Mouse (Mus musculus) midbrain, embryonic 16.5 days (tissue): ENCODE results near the gene Slco4c1. TPM values are rescaled to one million over a fixed set of nuclear protein-coding genes. Genes with fewer than 3 reads are reported as not detected.

Experiments
- ATAC-seq: fragments of 200-750 bp; cut with Nextera tagmentation; 2 replicates; pipeline ENCODE4 v1.8.0; 2017; ENCODE audit warnings: moderate TSS enrichment
- H3K27ac ChIP-seq: fragments of 300-500 bp; sonication (generic); 2 replicates; pipeline ENCODE4 v1.5.1; 2014; ENCODE audit warnings: mild to moderate bottlenecking, low read length, mixed read lengths
- H3K27me3 ChIP-seq: fragments of 300-500 bp; sonication (generic); 2 replicates; pipeline ENCODE4 v1.6.1; 2014; ENCODE audit warnings: low read depth, low read length, mixed read lengths; ENCODE audit not compliant: control insufficient read depth, insufficient read depth
- H3K36me3 ChIP-seq: fragments of 300-500 bp; sonication (generic); 2 replicates; pipeline ENCODE4 v1.6.1; 2014; ENCODE audit warnings: mild to moderate bottlenecking, low read length, moderate library complexity, mixed read lengths; ENCODE audit not compliant: control insufficient read depth, insufficient read depth
- H3K4me1 ChIP-seq: fragments of 300-500 bp; sonication (generic); 2 replicates; pipeline ENCODE4 v1.6.1; 2014; ENCODE audit warnings: mild to moderate bottlenecking, low read length, mixed read lengths; ENCODE audit not compliant: control insufficient read depth, insufficient read depth
- H3K4me2 ChIP-seq: fragments of 300-500 bp; sonication (generic); 2 replicates; pipeline ENCODE4 v1.6.1; 2014; ENCODE audit warnings: mild to moderate bottlenecking, low read length, mixed read lengths
- H3K4me3 ChIP-seq: fragments of 300-500 bp; sonication (generic); 2 replicates; pipeline ENCODE4 v1.5.1; 2014; ENCODE audit warnings: low read depth, mild to moderate bottlenecking, low read length, moderate library complexity, mixed read lengths
- H3K9ac ChIP-seq: fragments of 300-500 bp; sonication (generic); 2 replicates; pipeline ENCODE4 v1.6.1; 2014; ENCODE audit warnings: low read depth, low read length, mixed read lengths
- H3K9me3 ChIP-seq: fragments of 300-500 bp; sonication (generic); replicated peaks from 2 replicates; pipeline ENCODE4 v1.6.1; 2014; ENCODE audit warnings: mild to moderate bottlenecking, low read length, mixed read lengths; ENCODE audit not compliant: control insufficient read depth, poor library complexity, severe bottlenecking
- WGBS: fragments of 180-500 bp; shearing (Covaris S2); extraction: QIAGEN DNeasy Blood & Tissue Kit; methylation state at CpG from one replicate; pipeline ENCODE4 v1.1.7; 2014; 5-methylcytosine and 5-hydroxymethylcytosine counted together
- polyA plus RNA-seq: library from polyadenylated mRNA; unstranded; fragments of >200 nt; fragmentation: Nextera tagmentation; extraction: Ambion mirVana; gene quantifications from 2 replicates; pipeline ENCODE4 v1.2.1, GENCODE M21; 2015

Slco4c1 gene
- polyA plus RNA-seq, 1 experiment from 2014 or later: 1.9 TPM

DNA sequence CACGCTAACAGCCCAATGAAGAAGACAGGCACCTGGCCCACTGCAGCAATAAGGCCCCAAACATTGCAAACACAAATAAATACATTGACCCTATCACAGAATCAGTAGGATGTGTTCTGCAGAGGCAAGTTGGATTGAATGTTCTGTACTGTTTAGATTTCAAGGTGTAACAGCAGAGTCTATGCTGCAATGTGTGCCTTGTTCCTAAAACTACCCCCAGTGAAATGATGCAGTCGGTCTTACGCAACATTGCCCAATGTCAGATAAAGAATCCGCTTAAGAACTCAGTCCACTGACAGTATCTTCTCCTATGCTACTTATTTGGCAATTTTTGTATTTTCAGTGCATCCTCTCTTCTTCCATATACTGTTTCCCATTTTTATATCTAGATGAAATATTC, 6.0 kb downstream of the Slco4c1 start:
- Histone ChIP-seq H3K4me2 (no peak overlapping the region), H3K36me3 (no peaks in the 10 kb centered on the region), H3K27me3 (no peaks in the 10 kb centered on the region), H3K4me3 (no peak overlapping the region), H3K27ac (no peak overlapping the region), H3K9me3 (no peaks in the 10 kb centered on the region), H3K9ac (no peak overlapping the region), H3K4me1 (no peaks in the 10 kb centered on the region)
- ATAC-seq: no peak
- 91% methylated on average over 4 of the region's 4 CpGs for WGBS

DNA sequence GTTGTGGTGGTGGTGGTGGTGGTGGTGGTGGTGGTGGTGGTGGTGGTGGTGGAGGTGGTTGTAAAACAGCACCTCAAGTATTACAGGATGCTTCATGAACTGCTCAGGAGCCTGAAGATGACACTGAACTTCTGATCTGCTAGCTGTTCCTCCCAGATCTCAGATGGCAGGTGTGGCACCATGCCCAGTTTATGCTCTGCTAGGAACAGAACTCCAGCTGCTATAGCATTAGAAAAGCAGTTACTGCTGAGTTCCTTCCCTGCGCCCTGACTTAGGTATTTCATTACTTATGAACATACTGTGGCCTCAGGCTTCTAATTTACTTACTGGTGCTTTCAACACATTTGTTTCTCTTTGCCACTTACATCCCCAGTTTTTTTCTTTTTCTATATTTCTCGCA, 7.9 kb downstream of the Slco4c1 start:
- Histone ChIP-seq H3K9me3 (no peaks in the 10 kb centered on the region), H3K4me3 (no peak overlapping the region), H3K4me1 (no peaks in the 10 kb centered on the region), H3K27ac (no peak overlapping the region), H3K9ac (no peak overlapping the region), H3K36me3 (no peaks in the 10 kb centered on the region), H3K27me3 (no peaks in the 10 kb centered on the region), H3K4me2 (no peak overlapping the region)
- WGBS: 83% methylated on average over 2 of the region's 2 CpGs
- ATAC-seq: no peak

DNA sequence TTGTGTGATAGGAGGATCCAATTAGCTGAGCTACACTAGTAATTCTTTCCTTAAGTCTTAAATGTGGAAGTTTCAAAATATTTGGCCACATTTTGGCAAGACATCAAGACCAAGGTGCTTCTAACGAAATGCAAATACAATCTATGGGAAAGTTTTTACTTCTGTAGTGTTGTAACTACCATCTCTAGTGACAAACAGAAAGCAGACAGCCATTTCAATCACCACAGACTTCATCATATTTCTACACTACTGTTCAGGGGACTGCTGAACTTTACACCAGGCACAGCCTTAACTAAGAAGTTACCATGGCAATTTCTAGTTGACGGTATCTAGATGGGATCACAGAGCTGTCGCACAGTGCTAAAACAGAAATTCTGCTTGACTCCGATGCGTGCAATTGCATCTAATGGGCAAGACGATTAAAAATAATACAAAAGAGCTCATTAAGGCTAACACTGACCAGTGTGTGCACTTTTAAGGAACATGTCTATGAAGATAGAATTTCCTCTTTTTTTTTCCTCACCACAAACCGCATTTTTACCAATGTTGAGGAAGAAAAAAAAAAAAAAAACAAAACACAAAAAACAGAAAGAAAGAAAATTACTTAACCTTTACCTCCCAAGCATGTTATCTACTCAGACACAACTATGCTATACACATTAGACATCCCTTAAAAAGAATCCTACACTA, 11.8 kb downstream of the Slco4c1 start:
- Histone ChIP-seq H3K27ac (no peak overlapping the region), H3K9ac (no peak overlapping the region), H3K4me3 (no peak overlapping the region), H3K36me3 (no peaks in the 10 kb centered on the region), H3K9me3 (no peaks in the 10 kb centered on the region), H3K27me3 (no peaks in the 10 kb centered on the region), H3K4me1 (no peaks in the 10 kb centered on the region), H3K4me2 (no peak overlapping the region)
- ATAC-seq: no peak
- WGBS: 92% methylated on average over 7 of the region's 7 CpGs

DNA sequence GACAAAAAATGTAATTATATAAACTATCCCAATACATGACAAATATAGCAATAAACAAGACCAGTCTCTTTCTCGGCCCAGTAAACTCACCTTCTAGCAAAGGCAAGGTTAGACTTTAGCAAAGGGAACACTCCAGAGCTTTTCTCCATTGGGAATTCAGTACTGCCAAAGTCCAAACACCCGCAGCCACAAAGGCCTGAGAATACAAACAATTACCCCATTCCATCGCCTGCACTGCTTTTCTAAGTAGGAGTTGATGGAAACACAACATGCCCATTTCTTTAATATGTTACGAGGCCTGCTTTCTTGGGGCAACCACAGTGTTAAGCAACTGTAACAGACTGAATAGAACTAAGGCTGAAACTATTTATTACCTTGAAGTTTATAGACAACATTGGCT, 18.4 kb downstream of the Slco4c1 start:
- no peak overlapping the region for H3K4me3 ChIP-seq
- no peak overlapping the region for H3K27ac ChIP-seq
- no peak for ATAC-seq
- H3K36me3 ChIP-seq: no peaks in the 10 kb centered on the region
- no peak overlapping the region for H3K4me2 ChIP-seq
- 85% methylated on average over 4 of the region's 4 CpGs for WGBS
- no peaks in the 10 kb centered on the region for H3K9me3 ChIP-seq
- no peak overlapping the region for H3K9ac ChIP-seq
- H3K4me1 ChIP-seq: no peaks in the 10 kb centered on the region
- no peaks in the 10 kb centered on the region for H3K27me3 ChIP-seq

DNA sequence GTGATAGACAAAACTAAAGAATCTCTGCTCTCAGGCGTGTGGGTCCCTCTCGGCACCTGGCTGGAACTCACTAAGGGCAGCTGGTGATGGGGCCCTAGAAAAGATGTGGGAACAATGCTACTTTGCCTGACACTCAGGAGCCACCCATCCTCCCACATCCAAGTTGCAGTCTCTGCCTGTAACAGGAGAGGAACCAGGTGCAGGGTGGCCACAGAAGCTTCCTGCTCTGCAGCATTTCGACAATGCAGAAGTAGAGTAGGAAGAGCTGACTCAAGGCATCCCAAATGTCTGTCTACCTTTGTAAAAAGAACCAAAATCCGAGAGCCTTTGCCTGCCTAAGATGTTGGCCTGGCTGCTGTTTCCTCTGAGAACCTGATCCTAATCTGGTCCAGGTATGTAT, 22.9 kb downstream of the Slco4c1 start:
- Histone ChIP-seq H3K36me3 (no peaks in the 10 kb centered on the region), H3K4me2 (no peak overlapping the region), H3K9me3 (no peaks in the 10 kb centered on the region), H3K4me1 (no peaks in the 10 kb centered on the region), H3K27me3 (no peaks in the 10 kb centered on the region), H3K4me3 (no peak overlapping the region), H3K27ac (no peak overlapping the region), H3K9ac (no peak overlapping the region)
- ATAC-seq: no peak
- 77% methylated on average over 4 of the region's 4 CpGs for WGBS

DNA sequence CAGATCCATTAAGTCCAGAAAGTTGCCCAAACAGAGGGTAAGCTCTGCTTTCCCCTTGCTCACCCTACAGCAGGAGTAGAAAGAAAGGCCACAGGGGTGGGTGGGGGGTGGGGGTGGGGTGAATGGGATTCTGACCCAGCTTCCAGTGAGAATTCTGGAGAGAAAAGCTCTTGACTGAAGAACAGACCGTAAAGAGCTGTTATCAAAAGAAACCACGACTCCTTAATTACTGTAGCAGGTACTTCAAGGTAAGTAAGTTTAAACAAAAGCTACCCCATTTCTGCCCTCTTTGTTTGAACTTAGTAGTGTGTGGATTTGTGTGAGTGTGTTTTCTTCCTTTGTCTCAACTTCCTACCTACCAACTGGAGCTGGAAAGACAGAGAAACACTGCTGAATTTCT, 23.4 kb downstream of the Slco4c1 start:
- Histone ChIP-seq H3K4me2 (no peak overlapping the region), H3K27me3 (no peaks in the 10 kb centered on the region), H3K4me3 (no peak overlapping the region), H3K9ac (no peak overlapping the region), H3K4me1 (no peaks in the 10 kb centered on the region), H3K27ac (no peak overlapping the region), H3K36me3 (no peaks in the 10 kb centered on the region), H3K9me3 (no peaks in the 10 kb centered on the region)
- 42% methylated on average over 2 of the region's 2 CpGs for WGBS
- no peak for ATAC-seq

DNA sequence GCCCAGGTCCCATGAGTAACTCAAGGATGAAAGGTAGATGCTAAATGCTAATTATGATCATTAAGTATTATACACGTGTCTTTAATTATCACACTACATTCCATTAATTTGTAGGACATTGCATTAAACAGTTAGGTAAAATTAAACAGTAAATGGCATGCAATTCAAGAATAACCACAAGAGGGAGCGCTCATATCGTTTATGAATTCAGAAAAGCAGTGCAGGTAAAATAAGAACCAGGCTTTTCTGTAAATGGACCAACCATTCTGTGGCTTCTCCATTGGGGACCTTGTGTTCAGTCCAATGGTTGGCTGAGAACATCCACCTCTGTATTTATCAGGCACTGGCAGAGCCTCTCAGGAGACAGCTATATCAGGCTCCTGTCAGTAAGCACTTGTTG, 25.2 kb downstream of the Slco4c1 start:
- no peak overlapping the region for H3K4me3 ChIP-seq
- no peaks in the 10 kb centered on the region for H3K9me3 ChIP-seq
- no peak overlapping the region for H3K4me2 ChIP-seq
- peak; percentile 64 for ATAC-seq
- no peak overlapping the region for H3K27ac ChIP-seq
- H3K9ac ChIP-seq: no peak overlapping the region
- no peaks in the 10 kb centered on the region for H3K4me1 ChIP-seq
- no peaks in the 10 kb centered on the region for H3K27me3 ChIP-seq
- H3K36me3 ChIP-seq: no peaks in the 10 kb centered on the region
- 8% methylated on average over 3 of the region's 3 CpGs for WGBS

DNA sequence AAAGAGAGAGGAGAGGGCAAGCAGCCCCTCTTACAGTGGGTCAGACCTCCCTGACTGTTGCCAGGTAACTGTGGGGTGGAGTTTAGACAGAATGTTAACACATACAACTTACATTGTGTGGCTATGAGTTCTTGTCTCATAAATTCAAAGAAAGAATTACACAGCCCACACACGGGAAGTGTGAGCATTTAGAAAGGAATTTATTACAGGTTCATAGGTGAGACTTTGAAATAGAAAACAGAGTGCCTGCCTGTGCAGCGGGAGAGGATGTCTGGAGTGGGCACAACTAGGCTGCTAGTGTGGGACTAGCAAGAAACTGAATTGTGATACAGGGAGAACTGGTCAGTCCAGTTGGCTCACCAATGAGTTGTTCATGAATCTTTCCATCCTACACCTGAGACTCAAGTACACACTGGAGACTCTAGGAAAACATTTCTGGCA, 66.7 kb downstream of the Slco4c1 start:
- no peaks in the 10 kb centered on the region for H3K4me1 ChIP-seq
- 72% methylated on average over 2 of the region's 2 CpGs for WGBS
- H3K4me2 ChIP-seq: no peak overlapping the region
- no peaks in the 10 kb centered on the region for H3K9me3 ChIP-seq
- no peak for ATAC-seq
- H3K36me3 ChIP-seq: no peaks in the 10 kb centered on the region
- H3K4me3 ChIP-seq: no peak overlapping the region
- no peaks in the 10 kb centered on the region for H3K27me3 ChIP-seq
- H3K9ac ChIP-seq: no peak overlapping the region
- no peak overlapping the region for H3K27ac ChIP-seq

DNA sequence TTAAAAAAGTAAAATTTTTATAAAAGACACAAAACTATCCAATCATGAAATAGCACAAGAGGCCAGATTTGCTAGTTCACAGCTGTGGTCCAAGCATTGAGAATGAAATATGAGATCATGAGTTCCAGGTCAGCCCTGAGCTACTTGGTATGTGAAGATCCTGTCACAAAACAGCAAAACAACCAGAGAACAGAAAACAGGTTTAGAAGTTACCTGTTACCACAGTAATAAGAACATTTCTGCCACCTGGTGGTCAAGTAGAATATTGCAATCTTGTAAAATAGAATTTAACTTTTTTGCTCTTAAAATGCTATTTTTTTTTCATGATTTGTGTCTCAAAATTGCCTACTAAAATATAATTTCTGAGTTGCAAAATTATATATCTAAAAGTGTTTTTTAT, 70.4 kb downstream of the Slco4c1 start:
- Histone ChIP-seq H3K27ac (no peak overlapping the region), H3K4me3 (no peak overlapping the region), H3K4me1 (no peaks in the 10 kb centered on the region), H3K27me3 (no peaks in the 10 kb centered on the region), H3K36me3 (no peaks in the 10 kb centered on the region), H3K4me2 (no peak overlapping the region), H3K9ac (no peak overlapping the region), H3K9me3 (no peaks in the 10 kb centered on the region)
- ATAC-seq: no peak; the same call in 1 of the 2 replicates
